Mouse (Mus musculus) MEL (cell line): ENCODE results near the gene Igfbp3. TPM values are rescaled to one million over a fixed set of nuclear protein-coding genes. Genes with fewer than 3 reads are reported as not detected.
A peak's percentile ranks its signal among the peaks of the same experiment; 100 is the strongest.
"Not testable (repeated sequence)": the region's sequence is repeated elsewhere in the genome, so short reads cannot be mapped to it uniquely, and the experiment has no call there.

ENCODE experiments used
- DNase-seq: peaks from one replicate; pipeline ENCODE4 v3.0.0; 2011; ENCODE audit warnings: low read depth, low spot score
- H3K27ac ChIP-seq: 2 replicates; pipeline ENCODE4 v1.5.1; 2012; ENCODE audit warnings: low read depth, mild to moderate bottlenecking, control low read depth, low read length, moderate library complexity; ENCODE audit not compliant: control insufficient read depth
- H3K27me3 ChIP-seq, 2 experiments: fragments of 150-350 bp in 1 of 2; sonication (generic) in 1 of 2; 2 replicates each; pipeline ENCODE4 v1.6.1; 2012; ENCODE audit warnings: low read length in 2 of 2, mild to moderate bottlenecking in 2 of 2, improper control_type of control experiment in 1 of 2, moderate library complexity in 1 of 2; ENCODE audit not compliant: insufficient read depth in 2 of 2, control insufficient read depth in 1 of 2
- H3K36me3 ChIP-seq, 2 experiments: 2 replicates each; pipeline ENCODE4 v1.6.1; 2012 to 2014; ENCODE audit warnings: low read length in 2 of 2, improper control_type of control experiment in 1 of 2, inconsistent platforms in 1 of 2, mild to moderate bottlenecking in 1 of 2; ENCODE audit not compliant: insufficient read depth in 2 of 2, control insufficient read depth in 1 of 2
- H3K4me1 ChIP-seq, 2 experiments: fragments of 150-350 bp in 1 of 2; sonication (generic) in 1 of 2; 2 replicates each; pipeline ENCODE4 v1.6.1; 2012; ENCODE audit warnings: low read length in 2 of 2, improper control_type of control experiment in 1 of 2, mild to moderate bottlenecking in 1 of 2; ENCODE audit not compliant: insufficient read depth in 2 of 2, control insufficient read depth in 1 of 2
- H3K4me3 ChIP-seq, 2 experiments: fragments of 150-350 bp in 1 of 2; sonication (generic) in 1 of 2; 2 replicates each; pipeline ENCODE4 v1.5.1; 2012; ENCODE audit warnings: low read depth in 2 of 2, low read length in 2 of 2, mild to moderate bottlenecking in 2 of 2, moderate library complexity in 2 of 2, control low read depth in 1 of 2, improper control_type of control experiment in 1 of 2; ENCODE audit not compliant: control insufficient read depth in 1 of 2, insufficient read depth in 1 of 2
- H3K79me2 ChIP-seq: 2 replicates; pipeline ENCODE4 v1.6.1; 2012; ENCODE audit warnings: mild to moderate bottlenecking, low read length, moderate library complexity; ENCODE audit not compliant: control insufficient read depth, poor library complexity, insufficient read depth
- H3K9ac ChIP-seq: 2 replicates; pipeline ENCODE4 v1.6.1; 2012; ENCODE audit warnings: low read depth, mild to moderate bottlenecking, control low read depth, low read length, moderate library complexity; ENCODE audit not compliant: control insufficient read depth, poor library complexity, severe bottlenecking
- H3K9me3 ChIP-seq: fragments of 150-350 bp; sonication (generic); replicated peaks from 2 replicates; pipeline ENCODE4 v1.6.1; 2012; ENCODE audit warnings: mild to moderate bottlenecking, low read length, improper control_type of control experiment, moderate library complexity; ENCODE audit not compliant: insufficient read depth
- CHD2 ChIP-seq: IDR thresholded peaks from 2 replicates; pipeline ENCODE4 v1.6.1; 2011; ENCODE audit warnings: low read length, improper control_type of control experiment
- CTCF ChIP-seq, 3 experiments: IDR thresholded peaks in 2 of 3; conservative IDR thresholded peaks in 1 of 3; 2 replicates each; pipeline ENCODE4 v1.5.1; 2011 to 2012; ENCODE audit warnings: low read length in 3 of 3, low read depth in 2 of 3, mild to moderate bottlenecking in 2 of 3, improper control_type of control experiment in 1 of 3, inconsistent platforms in 1 of 3, mixed read lengths in 1 of 3, moderate library complexity in 1 of 3; ENCODE audit not compliant: control insufficient read depth in 1 of 3, insufficient read depth in 1 of 3, poor library complexity in 1 of 3, severe bottlenecking in 1 of 3
- ELF1 ChIP-seq: IDR thresholded peaks from 2 replicates; pipeline ENCODE4 v1.6.1; 2014; ENCODE audit warnings: low read depth, mild to moderate bottlenecking, inconsistent platforms, low read length, improper control_type of control experiment, moderate library complexity
- EP300 ChIP-seq, 2 experiments: IDR thresholded peaks; 2 replicates each; pipeline ENCODE4 v1.6.1; 2011; ENCODE audit warnings: improper control_type of control experiment in 2 of 2, low read length in 2 of 2, low read depth in 1 of 2, mild to moderate bottlenecking in 1 of 2
- GATA1 ChIP-seq: IDR thresholded peaks from 2 replicates; pipeline ENCODE4 v1.6.1; 2011; ENCODE audit warnings: low read depth, low read length, improper control_type of control experiment
- JUND ChIP-seq: IDR thresholded peaks from 2 replicates; pipeline ENCODE4 v1.6.1; 2011; ENCODE audit warnings: low read depth, mild to moderate bottlenecking, improper control_type of control experiment, low read length
- MAZ ChIP-seq: IDR thresholded peaks from 2 replicates; pipeline ENCODE4 v1.6.1; 2012; ENCODE audit warnings: low read depth, mild to moderate bottlenecking, inconsistent platforms, low read length, improper control_type of control experiment
- MEF2A ChIP-seq: IDR thresholded peaks from 2 replicates; pipeline ENCODE4 v1.6.1; 2014; ENCODE audit warnings: low read depth, mild to moderate bottlenecking, inconsistent platforms, low read length, improper control_type of control experiment; ENCODE audit not compliant: poor library complexity, insufficient replicate concordance, severe bottlenecking; ENCODE audit errors: extremely low read depth
- MXI1 ChIP-seq: IDR thresholded peaks from 2 replicates; pipeline ENCODE4 v1.6.1; 2011; ENCODE audit warnings: mild to moderate bottlenecking, low read depth, low read length, improper control_type of control experiment
- NRF1 ChIP-seq: IDR thresholded peaks from 2 replicates; pipeline ENCODE4 v1.6.1; 2014; ENCODE audit warnings: low read depth, mild to moderate bottlenecking, inconsistent platforms, low read length, improper control_type of control experiment, moderate library complexity; ENCODE audit not compliant: poor library complexity, insufficient read depth, severe bottlenecking
- POLR2AphosphoS5 ChIP-seq: IDR thresholded peaks from 2 replicates; pipeline ENCODE4 v1.6.1; 2012; ENCODE audit warnings: low read depth, borderline replicate concordance, mild to moderate bottlenecking, inconsistent platforms, low read length, moderate library complexity, mixed read lengths
- RAD21 ChIP-seq: IDR thresholded peaks from 2 replicates; pipeline ENCODE4 v1.6.1; 2011; ENCODE audit warnings: mild to moderate bottlenecking, low read depth, low read length, improper control_type of control experiment
- SMC3 ChIP-seq: IDR thresholded peaks from 2 replicates; pipeline ENCODE4 v1.6.1; 2011; ENCODE audit warnings: low read depth, low read length, improper control_type of control experiment
- USF1 ChIP-seq: IDR thresholded peaks from 2 replicates; pipeline ENCODE4 v1.6.1; 2014; ENCODE audit warnings: low read depth, mild to moderate bottlenecking, inconsistent platforms, low read length, improper control_type of control experiment, moderate library complexity
- ZKSCAN1 ChIP-seq: IDR thresholded peaks from 2 replicates; pipeline ENCODE4 v1.6.1; 2012; ENCODE audit warnings: low read depth, mild to moderate bottlenecking, inconsistent platforms, low read length, improper control_type of control experiment, moderate library complexity
- polyA plus RNA-seq, 2 experiments: library from polyadenylated mRNA; stranded (reverse) in 1 of 2; unstranded in 1 of 2; fragments of >175 nt in 1 of 2; fragments of >200 nt in 1 of 2; gene quantifications; 2 replicates each; pipeline versions ENCODE4 v1.2.1 to v1.2.4; 2012; ENCODE audit warnings: low replicate concordance in 2 of 2, low read depth in 1 of 2; ENCODE audit not compliant: insufficient read length in 2 of 2, insufficient read depth in 1 of 2, missing spikeins in 1 of 2
- total RNA-seq: library from RNA; depleted of rRNA; stranded (reverse); fragments of 300-350 nt; gene quantifications from 2 replicates; pipeline ENCODE4 v1.2.3, GENCODE M21; 2012

Igfbp3 gene
- total and polyA plus RNA-seq, 3 experiments = not detected

GRCm38 (mm10) chr11:7226200-7226599 lies 12.5 kb upstream of the Igfbp3 start:
- Histone ChIP-seq H3K36me3 (no peaks in the 10 kb centered on the region), H3K27ac (no peak overlapping the region), H3K9me3 (no peaks in the 10 kb centered on the region), H3K9ac (no peak overlapping the region), H3K79me2 (no peaks in the 10 kb centered on the region), H3K4me3 (no peak overlapping the region), H3K4me1 (no peaks in the 10 kb centered on the region), H3K27me3 (no peaks in the 10 kb centered on the region)
- DNase-seq = no peak
- no peak for TF ChIP-seq ELF1
- no peak for TF ChIP-seq CHD2
- no peak for TF ChIP-seq MEF2A
- TF ChIP-seq RAD21 = no peak
- TF ChIP-seq ZKSCAN1 = no peak
- TF ChIP-seq MAZ = no peak
- no peak for TF ChIP-seq CTCF (IDR thresholded peaks at IDR 0.05 in 2 of 3, conservative IDR thresholded peaks at IDR 0.05 in 1 of 3; ENCODE audit: control insufficient read depth in 1 of 3, insufficient read depth in 1 of 3, low read depth in 2 of 3, low read length in 3 of 3, poor library complexity in 1 of 3, severe bottlenecking in 1 of 3)
- TF ChIP-seq JUND = no peak
- TF ChIP-seq MXI1 = no peak
- TF ChIP-seq EP300 (IDR thresholded peaks at IDR 0.05; ENCODE audit: low read depth in 1 of 2, low read length in 2 of 2) = no peak
- TF ChIP-seq GATA1 = no peak
- TF ChIP-seq POLR2AphosphoS5 = no peak
- TF ChIP-seq USF1 = no peak
- no peak for TF ChIP-seq SMC3

GRCm38 (mm10) chr11:7221826-7222225 lies 8.1 kb upstream of the Igfbp3 start:
- peak; percentile 5 for DNase-seq
- H3K4me1 ChIP-seq, H3K36me3 ChIP-seq, H3K79me2 ChIP-seq, H3K27me3 ChIP-seq, H3K27ac ChIP-seq, H3K4me3 ChIP-seq, H3K9me3 ChIP-seq: not testable (repeated sequence)
- TF ChIP-seq CTCF (IDR thresholded peaks at IDR 0.05 in 2 of 3, conservative IDR thresholded peaks at IDR 0.05 in 1 of 3; ENCODE audit: control insufficient read depth in 1 of 3, insufficient read depth in 1 of 3, low read depth in 2 of 3, low read length in 3 of 3, poor library complexity in 1 of 3, severe bottlenecking in 1 of 3) = peak in 2 of 3 experiments; percentile 15 to 27; a peak in 4 of 6 replicates
- TF ChIP-seq, all 39 proteins: peak for 1; not testable (repeated sequence) for 38
- H3K9ac ChIP-seq = not testable (repeated sequence)

- DNase-seq = peak; percentile 7
Measured at GRCm38 (mm10) chr11:7215703-7216102, 2.0 kb upstream of the Igfbp3 start.

More at GRCm38 (mm10) chr11:7215703-7216102, 2.0 kb upstream of the Igfbp3 start:
- Histone ChIP-seq H3K27me3 (no peaks in the 10 kb centered on the region), H3K36me3 (no peaks in the 10 kb centered on the region), H3K9ac (no peak overlapping the region), H3K79me2 (no peaks in the 10 kb centered on the region), H3K9me3 (no peaks in the 10 kb centered on the region), H3K4me3 (no peak overlapping the region), H3K27ac (no peak overlapping the region), H3K4me1 (no peaks in the 10 kb centered on the region)
- TF ChIP-seq NRF1 = no peak
- no peak for TF ChIP-seq MEF2A
- peak; percentile 23 for TF ChIP-seq RAD21
- TF ChIP-seq CTCF (IDR thresholded peaks at IDR 0.05 in 2 of 3, conservative IDR thresholded peaks at IDR 0.05 in 1 of 3; ENCODE audit: control insufficient read depth in 1 of 3, insufficient read depth in 1 of 3, low read depth in 2 of 3, low read length in 3 of 3, poor library complexity in 1 of 3, severe bottlenecking in 1 of 3) = peak; percentile 17 to 73 (median 33); a peak in 5 of 6 replicates
